12 mouse cellular contexts compared by ENCODE assay signal in genomic region chr2:173794531-173795510, GRCm38 (mm10). TPM values are rescaled to one million over a fixed set of nuclear protein-coding genes. Genes with fewer than 3 reads are reported as not detected.
DNase-seq lines count a peak whose midpoint lies in the region.
"Had no signal": no experiment of that assay in that cellular context is flagged by ENCODE, and none has a peak within 500 bp of the region (broad histone marks: within the 10 kb centered on the region; RNA-seq: fewer than 3 reads in every experiment).

No protein-coding gene starts in this region.

- H3K27ac ChIP-seq in heart, embryonic 10.5 days = peak overlapping the region; percentile 62
- H3K27ac ChIP-seq: liver, embryonic 13.5 days; midbrain, embryonic 13.5 days; neural tube, embryonic 15.5 days had no signal

- 66% methylated on average over 21 of the region's 21 CpGs for WGBS in heart, embryonic 10.5 days

- H3K4me1 ChIP-seq in heart, embryonic 10.5 days = peaks cover 46% of the 10 kb centered on the region

- no peaks in the 10 kb centered on the region for H3K9me3 ChIP-seq in heart, embryonic 10.5 days
- H3K9me3 ChIP-seq: liver, embryonic 13.5 days; midbrain, embryonic 13.5 days; neural tube, embryonic 15.5 days had no signal

- H3K36me3 ChIP-seq in heart, embryonic 10.5 days = no peaks in the 10 kb centered on the region
- H3K36me3 ChIP-seq: liver, embryonic 13.5 days; midbrain, embryonic 13.5 days; neural tube, embryonic 15.5 days had no signal

- no peak overlapping the region for H3K4me3 ChIP-seq in heart, embryonic 10.5 days
- H3K4me3 ChIP-seq: liver, embryonic 13.5 days; midbrain, embryonic 13.5 days; neural tube, embryonic 15.5 days had no signal

- no peak for DNase-seq in heart, embryonic 10.5 days (ENCODE audit: low spot score)
- no peak for DNase-seq in heart, adult 8-10 months (ENCODE audit: low spot score)
- DNase-seq in CD4-positive helper T cell, adult 2 months (ENCODE audit: low read depth, low spot score) = peak; percentile 18
- peak; percentile 60 for DNase-seq in kidney, adult 11 months
- peak; percentile 43 to 53 for DNase-seq in kidney, postnatal 4 days
- DNase-seq in left cerebral cortex, adult 11 months (ENCODE audit: low spot score) = no peak
- no peak for DNase-seq in thymus, postnatal 14 days
- DNase-seq in c-Kit-positive CD71-positive TER-119-positive erythroid progenitor cells, embryonic 14.5 days (ENCODE audit: low spot score) = no peak
- DNase-seq: cerebellum, postnatal 25 days; liver, embryonic 13.5 days had no signal

- H3K27me3 ChIP-seq in heart, embryonic 10.5 days (ENCODE audit: insufficient read depth, poor library complexity, severe bottlenecking) = no peaks in the 10 kb centered on the region
- H3K27me3 ChIP-seq: liver, embryonic 13.5 days; midbrain, embryonic 13.5 days; neural tube, embryonic 15.5 days had no signal

RNA-seq across cellular contexts. Expression of gene Vapb, which starts 57.5 kb away (rescaled TPM):
- polyA plus RNA-seq in heart, embryonic 10.5 days (2016; fragmentation: Nextera tagmentation; extraction: Ambion mirVana) = 11.2 and 13.6 TPM in 2 replicates
- 100 to 1,000 TPM; 111 to 126 (median 118) TPM for total RNA-seq in heart, adult 8-10 months (2022)

Comparison
In these comparisons a context has a peak if more than half of its experiments do, and no peak if none do; other contexts are left out.
1. DNase-seq: peak in CD4-positive helper T cell, adult 2 months (single experiment), kidney, adult 11 months (single experiment) and kidney, postnatal 4 days (2 of 2); none in heart, embryonic 10.5 days (single experiment), heart, adult 8-10 months (single experiment), left cerebral cortex, adult 11 months (single experiment), thymus, postnatal 14 days (single experiment) and c-Kit-positive CD71-positive TER-119-positive erythroid progenitor cells, embryonic 14.5 days (single experiment).